Mouse (Mus musculus): ENCODE data around the gene Man1b1. TPM values are rescaled to one million over a fixed set of nuclear protein-coding genes. Genes with fewer than 3 reads are reported as not detected.

Man1b1 gene
- polyA plus RNA-seq, 1 experiment = 18.1 TPM

DNA sequence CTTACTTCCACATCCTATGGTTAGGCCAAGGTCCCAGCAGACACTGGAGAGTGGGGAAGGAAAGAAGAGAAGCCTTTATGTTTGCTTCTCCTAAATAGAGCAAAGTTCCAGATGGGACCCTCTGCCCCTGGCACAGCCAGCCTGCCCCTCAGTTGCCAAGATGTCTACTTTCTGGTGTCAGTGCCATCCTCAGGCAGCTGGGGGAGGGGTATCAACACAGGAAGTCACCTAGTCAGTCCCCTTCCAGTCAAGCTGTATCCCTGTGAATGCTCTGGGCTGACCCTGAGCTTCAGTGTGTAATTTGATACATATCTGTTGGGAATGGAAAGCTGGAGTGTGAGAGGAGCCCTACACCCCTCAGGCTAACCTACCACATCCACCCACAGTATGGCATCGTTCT is 64.9 kb downstream of the Man1b1 start:
- WGBS = 52% methylated on average over 1 of the region's 1 CpGs
- H3K4me1 ChIP-seq (ENCODE audit: control insufficient read depth, insufficient read depth, low read length) = peaks cover 6% of the 10 kb centered on the region
- H3K4me3 ChIP-seq (replicated peaks; ENCODE audit: extremely low read depth, low read depth, low read length) = no peak overlapping the region
- TF ChIP-seq POLR2A (IDR thresholded peaks at IDR 0.05; ENCODE audit: borderline replicate concordance, extremely low read depth, low read depth, low read length) = no peak
- TF ChIP-seq CTCF (IDR thresholded peaks at IDR 0.05; ENCODE audit: insufficient read depth, low read length) = no peak
- no peak for DNase-seq

DNA sequence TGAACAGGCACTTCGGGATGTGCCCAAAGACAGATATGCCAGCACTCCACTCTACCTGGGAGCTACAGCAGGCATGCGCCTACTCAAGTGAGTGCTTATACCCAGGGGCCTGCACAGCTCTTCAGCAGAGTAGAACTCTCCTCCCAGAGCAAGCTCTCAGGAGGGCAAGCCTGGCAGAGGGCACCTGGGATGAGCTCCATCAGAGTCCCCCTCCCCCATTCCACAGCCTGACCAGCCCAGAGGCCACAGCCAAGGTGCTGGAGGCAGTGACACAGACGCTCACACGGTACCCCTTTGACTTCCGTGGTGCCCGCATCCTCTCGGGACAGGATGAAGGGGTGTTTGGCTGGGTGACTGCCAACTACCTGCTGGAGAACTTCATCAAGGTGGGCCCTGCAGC is 65.9 kb downstream of the Man1b1 start:
- WGBS = 85% methylated on average over 7 of the region's 7 CpGs
- no peak for DNase-seq
- peaks cover 6% of the 10 kb centered on the region for H3K4me1 ChIP-seq (ENCODE audit: control insufficient read depth, insufficient read depth, low read length)
- no peak overlapping the region for H3K4me3 ChIP-seq (replicated peaks; ENCODE audit: extremely low read depth, low read depth, low read length)
- TF ChIP-seq POLR2A (IDR thresholded peaks at IDR 0.05; ENCODE audit: borderline replicate concordance, extremely low read depth, low read depth, low read length) (no peak), CTCF (IDR thresholded peaks at IDR 0.05; ENCODE audit: insufficient read depth, low read length) (no peak)

- no peak for TF ChIP-seq CTCF (IDR thresholded peaks at IDR 0.05; ENCODE audit: insufficient read depth, low read length)
- TF ChIP-seq POLR2A (IDR thresholded peaks at IDR 0.05; ENCODE audit: borderline replicate concordance, extremely low read depth, low read depth, low read length) = no peak
- WGBS = 66% methylated on average over 8 of the region's 8 CpGs
- H3K4me1 ChIP-seq (ENCODE audit: control insufficient read depth, insufficient read depth, low read length) = peaks cover 8% of the 10 kb centered on the region
- no peak for DNase-seq
- no peak within 1 kb of the TSS for H3K4me3 ChIP-seq (replicated peaks; ENCODE audit: extremely low read depth, low read depth, low read length)
Measured at GRCm38 (mm10) chr2:25399051-25399450, 66.9 kb downstream of the Man1b1 start, which contains the start of gene Npdc1. Gene Npdc1 (plus strand): TSS chr2:25399351.

DNA sequence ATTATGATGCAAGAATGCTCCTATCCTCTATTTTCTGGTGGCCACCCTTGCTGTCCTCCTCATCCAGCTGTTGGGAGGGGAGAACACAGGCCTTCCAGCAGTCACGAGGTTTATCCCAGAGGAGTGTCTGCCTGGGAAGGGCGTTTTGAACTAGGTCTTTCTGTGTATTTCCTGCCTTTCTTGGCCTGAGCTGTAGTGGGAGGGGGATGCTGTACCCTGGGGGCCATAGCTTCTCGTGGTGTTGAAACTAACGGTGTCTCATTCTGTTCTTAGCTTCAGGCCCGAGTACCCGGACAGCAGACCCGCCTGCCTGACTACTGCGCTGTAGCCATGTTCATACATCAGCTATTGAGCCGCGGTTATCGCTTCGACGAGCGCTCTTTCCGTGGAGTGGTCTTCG is 68.2 kb downstream of the Man1b1 start:
- 16% methylated on average over 16 of the region's 16 CpGs for WGBS
- peaks cover 8% of the 10 kb centered on the region for H3K4me1 ChIP-seq (ENCODE audit: control insufficient read depth, insufficient read depth, low read length)
- DNase-seq = no peak
- no peak for TF ChIP-seq CTCF (IDR thresholded peaks at IDR 0.05; ENCODE audit: insufficient read depth, low read length)
- TF ChIP-seq POLR2A (IDR thresholded peaks at IDR 0.05; ENCODE audit: borderline replicate concordance, extremely low read depth, low read depth, low read length) = no peak
- H3K4me3 ChIP-seq (replicated peaks; ENCODE audit: extremely low read depth, low read depth, low read length) = no peak overlapping the region

- Histone ChIP-seq H3K4me3 (replicated peaks; ENCODE audit: extremely low read depth, low read depth, low read length) (no peak overlapping the region), H3K4me1 (ENCODE audit: control insufficient read depth, insufficient read depth, low read length) (peaks cover 8% of the 10 kb centered on the region)
- no peak for TF ChIP-seq POLR2A (IDR thresholded peaks at IDR 0.05; ENCODE audit: borderline replicate concordance, extremely low read depth, low read depth, low read length)
- peak; percentile 50 for TF ChIP-seq CTCF (IDR thresholded peaks at IDR 0.05; ENCODE audit: insufficient read depth, low read length)
- WGBS = 4% methylated on average over 17 of the region's 17 CpGs
- DNase-seq = peak; percentile 59
Measured at GRCm38 (mm10) chr2:25400764-25401163, 68.6 kb downstream of the Man1b1 start.

Other genes starting within 250 kb of the Man1b1 start
- gene Noxa1, start 237.2 kb upstream of the Man1b1 start, polyA plus RNA-seq (2012; rRNA removed) = 2.1 and 2.4 TPM in 2 replicates
- gene Nrarp, start 151.6 kb upstream of the Man1b1 start, polyA plus RNA-seq (2012; rRNA removed) = 46.0 and 69.2 TPM in 2 replicates
- gene Tor4a, start 135.5 kb upstream of the Man1b1 start, polyA plus RNA-seq (2012; rRNA removed) = 52.8 and 54.9 TPM in 2 replicates
- gene Nelfb, start 120.8 kb upstream of the Man1b1 start, polyA plus RNA-seq (2012; rRNA removed) = 58.0 and 94.5 TPM in 2 replicates
- not detected in 2 replicates for gene Stpg3, start 117.7 kb upstream of the Man1b1 start, polyA plus RNA-seq (2012; rRNA removed)
- 0.17 TPM in 1 of 2 replicates, not detected in the other for gene Fam166a, start 113.6 kb upstream of the Man1b1 start, polyA plus RNA-seq (2012; rRNA removed)
- gene Tubb4b, start 107.6 kb upstream of the Man1b1 start, polyA plus RNA-seq (2012; rRNA removed) = 490 and 623 TPM in 2 replicates
- gene Slc34a3, start 98.0 kb upstream of the Man1b1 start, polyA plus RNA-seq (2012; rRNA removed) = not detected in 2 replicates
- 0.76 TPM in 1 of 2 replicates, not detected in the other for gene Rnf224, start 95.6 kb upstream of the Man1b1 start, polyA plus RNA-seq (2012; rRNA removed)
- gene Rnf208, start 90.1 kb upstream of the Man1b1 start, polyA plus RNA-seq (2012; rRNA removed) = 14.1 and 28.6 TPM in 2 replicates
- gene Cysrt1, start 89.9 kb upstream of the Man1b1 start, polyA plus RNA-seq (2012; rRNA removed) = 120 TPM in 1 of 2 replicates, not detected in the other
- 15.0 and 20.9 TPM in 2 replicates for gene AL732309.1, start 85.5 kb upstream of the Man1b1 start, polyA plus RNA-seq (2012; rRNA removed)
- 53.5 and 54.5 TPM in 2 replicates for gene Tmem203, start 76.9 kb upstream of the Man1b1 start, polyA plus RNA-seq (2012; rRNA removed)
- gene Tprn, start 69.7 kb upstream of the Man1b1 start, polyA plus RNA-seq (2012; rRNA removed) = 17.4 and 24.3 TPM in 2 replicates
- 41.6 and 49.5 TPM in 2 replicates for gene Ssna1, start 59.9 kb upstream of the Man1b1 start, polyA plus RNA-seq (2012; rRNA removed)
- gene Anapc2, start 59.9 kb upstream of the Man1b1 start, polyA plus RNA-seq (2012; rRNA removed) = 82.1 and 133 TPM in 2 replicates
- 0.40 TPM in 1 of 2 replicates, not detected in the other for gene Tmem210, start 44.2 kb upstream of the Man1b1 start, polyA plus RNA-seq (2012; rRNA removed)
- gene Lrrc26, start 42.4 kb upstream of the Man1b1 start, polyA plus RNA-seq (2012; rRNA removed) = 52.8 and 59.6 TPM in 2 replicates
- 0.46 and 0.52 TPM in 2 replicates for gene Grin1, start 13.2 kb upstream of the Man1b1 start, polyA plus RNA-seq (2012; rRNA removed)
- 33.6 and 36.4 TPM in 2 replicates for gene Dpp7, start 24.0 kb downstream of the Man1b1 start, polyA plus RNA-seq (2012; rRNA removed)
- gene Uap1l1, start 33.3 kb downstream of the Man1b1 start, polyA plus RNA-seq (2012; rRNA removed) = 59.5 and 65.3 TPM in 2 replicates
- gene Sapcd2, start 40.0 kb downstream of the Man1b1 start, polyA plus RNA-seq (2012; rRNA removed) = 5.5 and 6.3 TPM in 2 replicates
- gene Entpd2, start 63.5 kb downstream of the Man1b1 start, polyA plus RNA-seq (2012; rRNA removed) = 18.4 and 18.6 TPM in 2 replicates
- gene Npdc1, start 67.0 kb downstream of the Man1b1 start, polyA plus RNA-seq (2012; rRNA removed) = 166 and 185 TPM in 2 replicates
- 2.1 and 3.0 TPM in 2 replicates for gene Fut7, start 90.9 kb downstream of the Man1b1 start, polyA plus RNA-seq (2012; rRNA removed)
- gene Abca2, start 96.4 kb downstream of the Man1b1 start, polyA plus RNA-seq (2012; rRNA removed) = 52.4 and 61.5 TPM in 2 replicates
- 1,602 and 1,847 TPM in 2 replicates for gene Clic3, start 124.5 kb downstream of the Man1b1 start, polyA plus RNA-seq (2012; rRNA removed)
- 74.6 and 76.0 TPM in 2 replicates for gene Paxx, start 128.8 kb downstream of the Man1b1 start, polyA plus RNA-seq (2012; rRNA removed)
- 0.62 and 0.80 TPM in 2 replicates for gene Ptgds, start 137.7 kb downstream of the Man1b1 start, polyA plus RNA-seq (2012; rRNA removed)
- gene Lcn12, start 161.6 kb downstream of the Man1b1 start, polyA plus RNA-seq (2012; rRNA removed) = not detected in 2 replicates
- 23.1 and 37.4 TPM in 2 replicates for gene Fbxw5, start 168.4 kb downstream of the Man1b1 start, polyA plus RNA-seq (2012; rRNA removed)
- gene C8g, start 169.4 kb downstream of the Man1b1 start, polyA plus RNA-seq (2012; rRNA removed) = 2.5 and 2.7 TPM in 2 replicates
- gene Traf2, start 214.6 kb downstream of the Man1b1 start, polyA plus RNA-seq (2012; rRNA removed) = 13.8 and 16.2 TPM in 2 replicates
- 94.0 and 106 TPM in 2 replicates for gene Edf1, start 225.5 kb downstream of the Man1b1 start, polyA plus RNA-seq (2012; rRNA removed)
- 10.2 and 11.5 TPM in 2 replicates for gene Mamdc4, start 242.5 kb downstream of the Man1b1 start, polyA plus RNA-seq (2012; rRNA removed)
- 32.7 and 59.6 TPM in 2 replicates for gene Phpt1, start 242.9 kb downstream of the Man1b1 start, polyA plus RNA-seq (2012; rRNA removed)
- gene Ajm1, start 249.4 kb downstream of the Man1b1 start, polyA plus RNA-seq (2012; rRNA removed) = 0.31 and 0.34 TPM in 2 replicates

Data from lung, adult 2 months (tissue).